Mouse (Mus musculus) hindlimb bud, embryonic 11.5 days (tissue): ENCODE data around the gene Ep400.

Experiments used
- DNase-seq: peaks from one replicate; pipeline ENCODE4 v3.0.0-alpha.2; 2012; ENCODE audit warnings: low read depth, low spot score; ENCODE audit errors: extremely low spot score

The Ep400 gene

DNA sequence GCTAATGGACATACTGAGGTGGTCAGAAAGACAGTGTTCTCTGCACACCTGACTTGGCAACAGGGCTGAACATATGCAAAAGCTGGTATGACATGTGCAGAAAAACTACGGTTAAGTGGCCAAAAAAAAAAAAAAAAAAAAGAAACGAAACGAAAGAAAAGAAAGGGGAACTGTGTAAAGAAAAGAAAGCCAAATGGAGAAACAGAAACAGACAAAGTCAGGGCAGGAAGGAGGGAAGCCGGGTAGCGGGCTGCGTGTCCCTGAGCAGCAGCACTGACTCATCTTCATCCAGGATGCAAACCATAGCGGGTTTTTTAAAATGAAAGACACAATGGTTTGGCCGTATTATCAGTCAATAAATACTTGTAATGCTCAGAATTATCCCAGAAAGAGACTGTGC lies 88.5 kb downstream of the Ep400 start:
- DNase-seq = no peak

DNA sequence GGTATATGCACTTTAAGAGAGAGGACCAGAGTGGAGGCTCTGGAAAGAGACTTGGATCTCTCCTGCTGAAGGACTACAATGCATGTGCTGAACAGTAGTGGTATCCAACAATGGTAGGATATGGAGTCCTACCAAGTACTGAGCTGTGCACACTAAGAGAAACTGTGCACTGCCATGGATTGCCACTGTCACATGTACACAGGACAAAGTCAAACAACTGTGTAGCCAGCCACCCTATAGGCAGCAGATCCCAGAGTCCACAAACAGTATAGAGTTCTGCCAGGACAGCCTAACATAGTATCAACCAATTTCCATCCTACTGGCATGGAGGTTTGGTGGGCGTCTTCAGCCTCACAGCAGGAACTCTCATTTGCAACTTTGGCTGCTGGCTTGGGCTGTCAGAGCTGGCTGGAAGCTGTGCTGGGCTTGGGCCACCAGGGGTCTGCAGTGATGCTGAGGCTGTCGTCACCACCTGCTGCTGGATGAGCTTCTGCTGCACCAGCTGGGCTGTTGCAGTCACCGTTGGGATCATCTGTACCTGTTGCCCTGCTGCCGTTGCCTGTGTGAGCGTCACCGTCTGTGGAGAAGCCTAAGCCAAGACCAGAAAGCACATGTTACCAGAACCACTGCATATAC lies 104.9 kb downstream of the Ep400 start:
- DNase-seq = no peak

DNA sequence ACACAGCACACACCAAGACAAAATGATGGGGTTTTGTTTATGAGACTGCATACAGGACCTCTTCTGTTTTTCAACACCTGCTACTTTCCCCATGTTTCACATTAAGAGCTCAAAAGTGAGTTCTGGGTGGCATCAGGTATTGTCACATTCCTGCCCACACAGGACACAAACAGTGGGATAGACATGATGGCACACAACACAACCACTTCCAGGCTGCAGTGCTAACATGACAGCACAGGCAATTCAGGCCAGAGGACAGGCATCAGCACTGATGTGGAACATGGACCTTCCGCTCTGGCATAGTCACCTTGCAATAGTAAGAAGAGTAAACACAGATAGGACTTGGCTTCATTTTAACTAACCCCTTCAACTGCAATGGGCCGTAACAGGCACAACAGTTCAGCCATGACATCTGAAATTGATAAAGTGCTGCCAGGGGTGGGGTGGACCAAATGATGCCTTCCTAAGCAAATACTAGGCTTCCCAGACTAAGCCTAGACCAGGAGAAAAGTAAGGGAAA lies 105.7 kb downstream of the Ep400 start:
- DNase-seq = no peak

DNA sequence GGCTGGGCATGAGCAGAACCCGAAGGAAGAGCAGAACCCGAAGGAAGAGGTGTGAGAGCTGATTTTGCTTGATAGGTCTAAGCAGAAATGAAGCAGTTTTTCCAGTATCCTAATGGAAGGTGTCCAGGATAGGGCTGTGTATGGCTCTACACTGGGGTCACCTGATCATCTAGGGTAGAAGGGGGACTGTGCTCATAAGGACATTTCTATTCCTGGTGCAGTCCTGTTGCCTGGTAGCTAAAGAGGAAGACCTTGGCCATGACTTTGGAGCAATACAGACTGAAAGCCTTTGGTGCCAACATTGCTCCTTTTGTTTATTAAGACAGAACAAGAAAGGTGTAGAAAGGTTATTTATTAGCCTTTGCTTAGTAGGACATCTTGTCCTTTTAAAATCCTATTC lies 106.5 kb downstream of the Ep400 start:
- DNase-seq = no peak

DNA sequence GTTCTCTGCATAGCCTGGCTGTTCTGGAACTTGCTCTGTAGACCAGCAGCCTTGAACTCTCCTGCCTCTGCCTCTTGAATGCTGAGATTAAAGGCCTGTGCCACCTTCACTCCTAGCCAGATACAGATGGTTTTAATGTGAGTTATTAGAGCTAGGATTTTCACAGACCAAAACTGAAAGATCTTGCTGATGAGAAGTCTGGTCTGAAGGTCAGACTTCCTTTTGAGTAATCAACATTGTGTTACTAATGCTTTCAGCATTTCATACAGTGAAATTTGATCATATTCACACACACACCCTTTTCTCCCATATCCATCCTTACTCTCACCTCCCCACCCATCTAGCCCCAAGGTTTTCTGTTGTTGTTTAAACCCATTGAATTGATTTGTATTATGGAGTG lies 110.8 kb downstream of the Ep400 start:
- no peak for DNase-seq

DNA sequence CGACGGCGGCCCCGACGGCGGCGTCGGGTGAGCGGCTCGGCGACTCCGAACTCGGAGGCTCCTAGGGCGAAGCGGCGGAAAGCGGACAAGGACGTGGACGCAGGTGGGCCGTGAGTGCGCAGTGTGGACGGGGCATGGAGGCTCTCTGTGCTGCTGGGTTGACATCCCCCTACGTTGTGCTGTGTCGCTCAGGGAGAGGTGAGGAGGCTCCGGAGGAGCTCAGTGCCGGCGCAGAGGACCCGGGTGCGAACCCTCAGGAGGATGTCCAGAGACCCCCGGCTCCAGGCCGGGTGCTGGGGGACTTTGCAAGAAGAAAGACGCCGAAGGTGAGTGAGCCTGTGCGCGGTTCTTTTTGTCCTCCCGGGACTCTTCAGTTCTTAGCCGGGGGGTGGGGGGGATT lies 116.8 kb downstream of the Ep400 start:
- DNase-seq = no peak

DNA sequence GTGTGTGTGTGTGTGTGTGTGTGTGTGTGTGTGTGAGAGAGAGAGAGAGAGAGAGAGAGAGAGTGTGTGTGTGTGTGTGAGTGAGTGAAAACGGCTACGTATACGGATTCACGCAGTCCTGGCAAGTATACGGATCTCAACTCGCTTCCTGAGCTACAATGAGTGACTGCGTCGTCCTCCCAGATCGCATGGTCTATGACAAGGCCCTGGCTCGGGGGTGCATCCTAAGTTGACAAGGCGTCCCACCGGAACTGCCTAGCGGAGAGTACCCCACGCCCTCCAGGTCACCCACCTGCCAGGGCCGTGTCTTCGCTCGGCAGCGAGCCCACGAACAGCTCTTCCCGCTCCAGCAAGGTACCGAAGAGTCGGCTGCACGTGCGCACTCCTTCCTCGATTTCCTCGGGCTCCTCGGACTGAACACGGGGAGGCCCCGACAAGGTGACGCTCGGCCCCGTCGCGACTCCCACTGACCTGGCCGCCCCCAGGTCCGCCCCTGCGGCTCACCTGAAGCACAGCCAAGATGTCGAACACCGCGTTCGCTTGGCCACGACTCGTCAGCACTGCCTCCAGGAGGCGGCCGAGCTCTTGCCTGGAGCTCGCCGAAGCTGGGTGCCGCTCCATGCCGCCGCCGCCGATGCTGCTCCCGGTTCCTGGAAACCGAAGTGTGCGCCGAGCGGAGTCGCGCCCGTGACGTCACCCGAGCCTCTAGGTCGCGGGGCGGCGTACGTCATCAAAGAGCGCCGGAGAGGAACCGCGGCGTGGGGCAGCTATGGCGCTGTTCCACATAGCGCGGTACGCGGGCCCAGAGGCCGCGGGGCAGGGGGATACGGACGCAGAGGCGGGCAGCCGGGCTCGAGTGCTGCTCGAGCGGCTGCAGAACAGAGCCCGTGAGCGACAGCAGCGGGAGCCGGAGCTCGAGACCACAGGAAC lies 117.5 kb downstream of the Ep400 start, which contains the start of the genes Noc4l and Ddx51:
Gene Noc4l (minus strand): TSS at position 699 of the 930 bp plus-strand sequence.
Gene Ddx51 (plus strand): TSS at position 733 of the 930 bp plus-strand sequence.
- peak; percentile 79 for DNase-seq

DNA sequence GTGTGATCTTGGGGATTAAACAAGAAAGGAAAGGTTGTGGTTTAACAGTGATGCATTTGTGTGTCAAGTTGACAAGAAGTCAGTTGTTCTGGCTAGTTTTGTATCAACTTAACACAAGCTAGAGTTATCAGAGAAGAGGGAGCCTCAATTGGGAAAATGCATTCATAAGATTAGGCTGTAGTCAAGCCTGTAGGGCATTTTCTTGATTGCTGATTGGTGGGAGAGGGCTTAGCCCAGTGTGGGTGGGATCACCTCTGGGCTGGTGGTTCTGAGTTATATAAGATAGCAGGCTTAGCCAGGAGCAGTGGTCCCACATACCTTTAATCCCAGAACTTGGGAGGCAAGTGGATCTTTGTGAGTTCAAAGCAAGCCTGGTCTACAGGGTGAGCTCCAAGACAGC lies 124.1 kb downstream of the Ep400 start:
- DNase-seq = no peak

DNA sequence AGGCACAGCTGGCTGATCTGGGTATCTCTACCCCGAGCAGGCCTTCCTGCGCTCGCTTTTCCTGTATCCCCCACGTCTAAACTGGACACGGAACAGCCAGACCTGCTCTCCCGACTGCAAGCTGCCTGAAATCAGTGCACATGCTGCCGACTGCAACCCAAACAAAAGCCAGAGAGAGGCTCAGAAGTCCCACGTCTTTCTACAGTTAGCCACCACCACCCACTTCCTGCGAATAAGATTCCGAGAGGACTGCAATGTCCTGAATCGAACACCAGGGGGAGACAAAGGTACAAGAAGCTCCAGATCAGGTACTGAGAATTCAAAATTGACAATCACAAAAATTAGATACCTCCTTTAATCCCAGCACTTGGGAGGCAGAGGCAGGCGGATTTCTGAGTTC lies 131.1 kb downstream of the Ep400 start:
- peak; percentile 63 for DNase-seq

DNA sequence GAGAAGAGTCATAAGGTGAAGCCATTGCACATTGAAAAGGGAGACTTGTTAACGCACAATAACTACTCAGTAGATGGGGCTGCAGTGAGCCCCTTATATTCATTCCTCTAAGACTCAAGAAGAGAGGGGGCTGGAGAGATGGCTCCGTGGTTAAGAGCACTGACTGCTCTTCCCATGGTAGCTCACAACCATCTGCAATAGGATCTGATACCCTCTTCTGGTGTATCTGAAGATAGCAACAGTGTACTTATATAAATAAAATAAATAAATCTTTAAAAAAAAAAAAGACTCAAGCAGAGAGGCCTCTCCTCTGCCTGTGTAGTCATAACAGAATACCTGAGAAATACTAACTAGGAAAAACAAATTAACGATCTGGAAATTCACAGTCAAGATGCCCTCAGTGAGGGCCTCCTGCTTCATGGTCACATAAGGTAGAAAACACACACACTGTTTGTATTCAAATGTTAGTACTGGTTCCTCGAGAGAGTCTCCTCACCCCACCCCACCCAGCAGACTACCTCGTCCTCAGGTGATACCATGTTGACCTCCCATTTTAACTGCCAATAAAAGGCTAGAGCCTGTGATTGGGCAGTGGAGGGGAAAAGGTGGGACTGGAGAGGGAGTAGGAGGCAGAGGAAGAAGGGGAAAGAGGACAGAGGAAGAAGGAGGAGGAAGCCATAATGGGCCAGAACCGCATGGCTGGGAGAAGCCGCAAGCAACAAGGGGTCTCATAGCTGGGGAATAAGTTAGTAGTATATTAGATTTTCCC lies 132.0 kb downstream of the Ep400 start:
- no peak for DNase-seq

DNA sequence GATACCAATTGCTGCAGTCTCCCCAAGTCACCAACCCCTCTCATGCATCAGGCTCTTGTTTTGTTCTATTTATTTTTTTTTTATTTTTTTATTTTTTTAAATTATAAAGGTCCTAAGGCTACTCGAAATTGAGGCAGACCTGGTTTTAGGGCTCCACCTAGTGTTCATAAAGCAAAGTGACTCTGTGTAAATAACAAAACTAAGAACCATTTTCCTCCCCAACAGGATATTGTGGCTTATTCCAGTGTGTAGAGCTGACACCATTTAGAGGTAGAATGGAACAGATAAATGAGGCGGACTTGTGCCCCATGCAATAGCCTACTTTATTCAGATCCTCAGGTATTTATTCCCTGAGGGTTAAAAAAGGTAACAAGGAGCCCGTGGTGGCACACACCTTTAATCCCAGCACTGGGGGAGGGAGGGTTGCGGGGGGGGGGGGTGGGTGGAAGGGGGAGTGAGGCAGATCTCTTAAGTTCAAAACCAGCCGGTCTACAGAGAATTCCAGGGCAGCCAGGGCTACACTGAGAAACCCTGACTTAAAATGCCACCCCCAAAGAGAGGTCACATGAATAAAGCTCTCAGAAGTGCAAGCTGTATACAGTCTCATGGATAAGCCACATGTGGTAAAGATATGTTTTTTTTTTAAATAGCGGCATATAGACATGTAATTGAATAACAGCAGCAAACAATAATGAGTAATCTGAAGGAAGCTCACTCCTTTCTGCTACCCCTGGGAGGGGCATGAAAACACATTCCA lies 134.4 kb downstream of the Ep400 start:
- DNase-seq = no peak

DNA sequence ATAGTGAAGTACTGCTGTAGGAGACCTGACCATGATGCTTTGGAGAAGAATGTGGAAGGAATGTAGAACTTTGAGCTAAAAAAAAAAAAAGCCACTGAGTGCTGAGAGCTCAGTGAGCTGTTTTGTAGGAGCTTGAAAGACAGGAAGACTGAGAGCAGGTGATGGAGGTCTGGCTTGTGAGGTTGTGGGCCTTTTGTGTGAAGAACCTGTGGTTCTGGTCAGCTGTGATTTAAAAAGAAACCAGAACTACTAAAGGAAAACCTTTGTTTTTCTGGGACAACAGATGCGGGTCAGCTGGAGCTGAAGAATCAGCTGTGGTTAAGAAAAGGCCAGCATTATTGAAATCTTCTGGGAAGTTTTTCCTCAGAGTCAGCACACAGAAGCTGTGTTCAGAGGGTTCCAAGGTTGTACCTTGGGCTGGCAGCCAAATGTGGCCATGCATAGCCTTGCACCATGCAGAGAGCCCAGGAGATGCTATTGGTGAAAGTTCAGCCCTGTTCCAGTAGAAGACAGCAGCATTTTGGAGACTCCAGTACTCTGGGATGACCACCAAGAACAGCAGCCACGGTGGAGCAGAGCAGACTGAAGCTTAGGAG lies 140.9 kb downstream of the Ep400 start:
- DNase-seq = no peak

DNA sequence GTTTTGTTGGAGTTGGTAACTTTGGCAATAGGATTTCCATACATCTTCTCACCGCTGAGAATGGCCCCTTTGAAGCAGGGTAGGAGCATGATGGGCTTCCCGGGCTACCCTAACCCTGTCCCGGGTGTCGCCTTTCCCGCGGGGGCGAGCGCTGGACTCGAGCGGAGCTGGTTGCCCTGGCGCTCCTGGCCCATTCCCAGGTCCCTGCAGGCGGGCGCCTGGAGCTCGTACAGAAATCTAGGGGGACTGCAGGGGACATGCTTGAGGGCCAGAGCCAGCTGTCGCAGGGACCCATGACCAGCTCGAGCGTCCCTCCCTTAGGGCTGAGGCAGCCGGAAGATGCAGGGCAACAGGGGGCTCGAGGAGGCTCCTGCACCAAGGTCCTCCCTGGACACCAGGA lies 142.4 kb downstream of the Ep400 start:
- DNase-seq = no peak

DNA sequence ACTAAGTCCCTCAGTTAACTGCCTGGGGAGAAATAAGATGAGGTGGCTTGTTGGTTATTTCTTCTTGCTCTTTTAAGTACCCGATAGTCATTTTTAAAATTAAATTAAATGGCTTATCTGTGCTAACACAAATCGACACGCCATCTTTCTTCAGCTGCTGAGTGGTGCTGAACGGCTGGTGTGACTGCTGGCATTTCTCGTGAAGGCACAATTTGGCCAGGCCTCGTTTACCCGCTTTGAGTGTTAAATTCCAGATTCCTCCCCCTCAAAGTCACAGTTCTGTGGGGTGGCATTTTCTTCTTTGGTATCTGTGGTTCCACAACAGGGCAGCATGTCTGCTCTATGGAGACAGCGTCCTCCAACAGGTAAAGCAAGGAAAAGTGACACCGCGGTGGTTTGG lies 143.2 kb downstream of the Ep400 start:
- DNase-seq = no peak

DNA sequence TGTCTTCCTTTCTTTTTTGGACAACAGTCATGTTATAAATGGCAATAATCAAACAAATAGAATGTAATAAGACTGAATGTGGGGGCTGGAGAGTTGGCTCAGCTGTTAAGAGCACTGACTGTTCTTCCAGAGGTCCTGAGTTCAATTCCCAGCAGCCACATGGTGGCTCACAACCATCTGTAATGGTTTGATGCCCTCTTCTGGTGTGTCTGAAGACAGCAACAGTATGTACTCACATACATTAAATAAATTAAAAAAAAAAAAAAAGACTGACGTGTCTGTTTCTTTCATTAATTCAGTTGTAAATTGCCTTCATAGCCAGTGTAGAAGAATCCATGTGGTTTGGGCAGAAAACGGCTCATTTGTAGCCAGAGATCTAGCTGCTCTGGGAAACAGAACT lies 146.2 kb downstream of the Ep400 start:
- no peak for DNase-seq

DNA sequence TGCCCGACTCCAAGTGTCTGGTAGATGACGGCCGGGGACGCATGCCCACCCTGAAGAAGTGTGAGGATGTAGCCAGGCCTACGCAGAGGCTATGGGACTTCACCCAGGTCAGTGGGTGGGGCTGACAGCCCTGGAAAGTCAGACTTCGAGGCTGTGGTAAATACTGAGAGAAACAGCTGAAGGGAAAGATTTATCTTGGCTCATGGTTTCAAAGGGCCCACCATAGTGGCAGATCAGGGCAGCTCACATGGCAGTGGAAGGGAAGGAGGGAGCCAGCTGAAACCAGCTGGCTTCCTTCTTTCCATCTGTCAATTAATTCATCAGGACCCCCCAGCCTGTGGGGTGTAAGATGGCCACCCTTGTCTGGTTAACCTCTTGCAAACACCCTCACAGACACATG lies 151.3 kb downstream of the Ep400 start:
- DNase-seq = no peak
